Mouse (Mus musculus) neural tube, embryonic 11.5 days (tissue): ENCODE data around the gene 2610507B11Rik. TPM values are rescaled to one million over a fixed set of nuclear protein-coding genes. Genes with fewer than 3 reads are reported as not detected.

Experiments
- ATAC-seq: fragments of 200-750 bp; cut with Nextera tagmentation; 2 replicates; pipeline ENCODE4 v1.8.0; 2017; ENCODE audit warnings: moderate number of reproducible peaks, mild to moderate bottlenecking, moderate TSS enrichment, moderate library complexity; ENCODE audit not compliant: insufficient read depth, low FRiP score, low TSS enrichment
- DNase-seq: peaks from one replicate; pipeline ENCODE4 v3.0.0-alpha.2; 2015; ENCODE audit warnings: low spot score
- H3K27ac ChIP-seq: fragments of 300-500 bp; sonication (generic); 2 replicates; pipeline ENCODE4 v1.5.1; 2014; ENCODE audit warnings: low read depth, mild to moderate bottlenecking, low read length
- H3K27me3 ChIP-seq: fragments of 300-500 bp; sonication (generic); 2 replicates; pipeline ENCODE4 v1.6.1; 2014; ENCODE audit warnings: mild to moderate bottlenecking, low read length, mixed read lengths; ENCODE audit not compliant: control insufficient read depth, insufficient read depth
- H3K36me3 ChIP-seq: fragments of 300-500 bp; sonication (generic); 2 replicates; pipeline ENCODE4 v1.6.1; 2014; ENCODE audit warnings: mild to moderate bottlenecking, low read length, moderate library complexity, mixed read lengths; ENCODE audit not compliant: control insufficient read depth, insufficient read depth
- H3K4me1 ChIP-seq: fragments of 300-500 bp; sonication (generic); 2 replicates; pipeline ENCODE4 v1.6.1; 2014; ENCODE audit warnings: low read length, mixed read lengths; ENCODE audit not compliant: control insufficient read depth, insufficient read depth
- H3K4me2 ChIP-seq: fragments of 300-500 bp; sonication (generic); 2 replicates; pipeline ENCODE4 v1.6.1; 2014; ENCODE audit warnings: low read depth, mild to moderate bottlenecking, moderate library complexity
- H3K4me3 ChIP-seq: fragments of 300-500 bp; sonication (generic); 2 replicates; pipeline ENCODE4 v1.5.1; 2014; ENCODE audit warnings: low read depth, low read length
- H3K9ac ChIP-seq: fragments of 300-500 bp; sonication (generic); 2 replicates; pipeline ENCODE4 v1.6.1; 2014; ENCODE audit warnings: mild to moderate bottlenecking, low read length
- H3K9me3 ChIP-seq: fragments of 300-500 bp; sonication (generic); 2 replicates; pipeline ENCODE4 v1.6.1; 2016; ENCODE audit warnings: low read length; ENCODE audit not compliant: control insufficient read depth
- WGBS: fragments of 180-500 bp; shearing (Covaris S2); extraction: QIAGEN DNeasy Blood & Tissue Kit; methylation state at CpG from one replicate; pipeline ENCODE4 v1.1.7; 2014; 5-methylcytosine and 5-hydroxymethylcytosine counted together
- polyA plus RNA-seq: library from polyadenylated mRNA; unstranded; fragments of >200 nt; fragmentation: Nextera tagmentation; extraction: Ambion mirVana; gene quantifications from 2 replicates; pipeline ENCODE4 v1.2.1, GENCODE M21; 2014

Gene 2610507B11Rik
- 68.2 and 68.9 TPM in 2 replicates for polyA plus RNA-seq

GRCm38 (mm10) chr11:78261380-78262352 is at the start of gene 2610507B11Rik:
Gene 2610507B11Rik, plus strand, starts transcription at chr11:78261752.
- H3K4me1 ChIP-seq = 0 out of 2 replicates have a peak, but pooled peaks cover 5% of the 10 kb centered on the region
- H3K9ac ChIP-seq = peak within 1 kb of the TSS; percentile 85
- ATAC-seq = peak; percentile 88
- peak within 1 kb of the TSS; percentile 78 for H3K4me3 ChIP-seq
- no peaks in the 10 kb centered on the region for H3K9me3 ChIP-seq
- H3K4me2 ChIP-seq = peak within 1 kb of the TSS; percentile 75
- under 1% methylated on average over 107 of the region's 115 CpGs for WGBS
- peak within 1 kb of the TSS; percentile 53; the same call in 1 of the 2 replicates for H3K27ac ChIP-seq
- H3K36me3 ChIP-seq = peaks cover 14% of the 10 kb centered on the region
- 0 out of 2 replicates have a peak, but pooled peaks cover 2% of the 10 kb centered on the region for H3K27me3 ChIP-seq
- peak; percentile 96 for DNase-seq

- Histone ChIP-seq H3K9me3 (no peaks in the 10 kb centered on the region), H3K9ac (no peak overlapping the region), H3K4me3 (no peak overlapping the region), H3K4me2 (no peak overlapping the region), H3K4me1 (no peaks in the 10 kb centered on the region), H3K36me3 (peaks cover 46% of the 10 kb centered on the region), H3K27ac (no peak overlapping the region), H3K27me3 (no peaks in the 10 kb centered on the region)
- WGBS = 95% methylated on average over 14 of the region's 14 CpGs
- no peak for DNase-seq
- no peak for ATAC-seq
Observed at GRCm38 (mm10) chr11:78213086-78213817, 48.3 kb upstream of the 2610507B11Rik start.

GRCm38 (mm10) chr11:78215709-78216317 is 45.7 kb upstream of the 2610507B11Rik start:
- Histone ChIP-seq H3K4me1 (no peaks in the 10 kb centered on the region), H3K4me2 (no peak overlapping the region), H3K27ac (no peak overlapping the region), H3K36me3 (peaks cover 41% of the 10 kb centered on the region), H3K4me3 (no peak overlapping the region), H3K9me3 (no peaks in the 10 kb centered on the region), H3K27me3 (no peaks in the 10 kb centered on the region), H3K9ac (no peak overlapping the region)
- DNase-seq (no peak), ATAC-seq (no peak)
- 88% methylated on average over 11 of the region's 11 CpGs for WGBS

- H3K36me3 ChIP-seq = peaks cover 44% of the 10 kb centered on the region
- no peak for DNase-seq
- no peak overlapping the region for H3K27ac ChIP-seq
- H3K27me3 ChIP-seq = no peaks in the 10 kb centered on the region
- no peak overlapping the region for H3K4me3 ChIP-seq
- 90% methylated on average over 4 of the region's 4 CpGs for WGBS
- no peaks in the 10 kb centered on the region for H3K4me1 ChIP-seq
- no peak for ATAC-seq
- no peak overlapping the region for H3K4me2 ChIP-seq
- H3K9me3 ChIP-seq = no peaks in the 10 kb centered on the region
- no peak overlapping the region for H3K9ac ChIP-seq
Observed at GRCm38 (mm10) chr11:78223586-78223985, 38.0 kb upstream of the 2610507B11Rik start.

GRCm38 (mm10) chr11:78231518-78231917 is 30.0 kb upstream of the 2610507B11Rik start:
- H3K27ac ChIP-seq = no peak overlapping the region
- H3K9me3 ChIP-seq = no peaks in the 10 kb centered on the region
- no peaks in the 10 kb centered on the region for H3K27me3 ChIP-seq
- no peak overlapping the region for H3K9ac ChIP-seq
- no peak for DNase-seq
- no peak overlapping the region for H3K4me2 ChIP-seq
- 94% methylated on average over 6 of the region's 6 CpGs for WGBS
- peaks cover 36% of the 10 kb centered on the region for H3K36me3 ChIP-seq
- no peaks in the 10 kb centered on the region for H3K4me1 ChIP-seq
- no peak for ATAC-seq
- no peak overlapping the region for H3K4me3 ChIP-seq

GRCm38 (mm10) chr11:78240193-78240857 is 21.2 kb upstream of the 2610507B11Rik start:
- 91% methylated on average over 9 of the region's 9 CpGs for WGBS

GRCm38 (mm10) chr11:78245261-78245626 is 16.3 kb upstream of the 2610507B11Rik start:
- Histone ChIP-seq H3K4me2 (peak overlapping the region; percentile 83), H3K36me3 (peaks cover 1% of the 10 kb centered on the region; the same call in 1 of the 2 replicates), H3K4me3 (peak overlapping the region; percentile 97), H3K4me1 (peaks cover 12% of the 10 kb centered on the region), H3K9me3 (no peaks in the 10 kb centered on the region), H3K27me3 (no peaks in the 10 kb centered on the region), H3K9ac (peak overlapping the region; percentile 91), H3K27ac (peak overlapping the region; percentile 63; the same call in 1 of the 2 replicates)
- 0% methylated on average over 19 of the region's 19 CpGs for WGBS
- ATAC-seq (peak; percentile 53), DNase-seq (no peak)

More at GRCm38 (mm10) chr11:78240193-78240857, 21.2 kb upstream of the 2610507B11Rik start:
- Histone ChIP-seq H3K27me3 (no peaks in the 10 kb centered on the region), H3K4me2 (no peak overlapping the region), H3K27ac (no peak overlapping the region), H3K9ac (no peak overlapping the region), H3K9me3 (no peaks in the 10 kb centered on the region), H3K4me1 (peaks cover 9% of the 10 kb centered on the region), H3K36me3 (peaks cover 5% of the 10 kb centered on the region), H3K4me3 (no peak overlapping the region)
- DNase-seq (no peak), ATAC-seq (no peak)
